Mouse (Mus musculus) hindbrain, embryonic 16.5 days (tissue): ENCODE results near the gene Ep400. TPM values are rescaled to one million over a fixed set of nuclear protein-coding genes. Genes with fewer than 3 reads are reported as not detected.

ENCODE experiments used
- ATAC-seq: fragments of 200-750 bp; cut with Nextera tagmentation; 2 replicates; pipeline ENCODE4 v1.8.0; 2017; ENCODE audit warnings: moderate TSS enrichment, moderate library complexity
- H3K27ac ChIP-seq: fragments of 300-500 bp; sonication (generic); 2 replicates; pipeline ENCODE4 v1.5.1; 2014; ENCODE audit warnings: low read depth, mild to moderate bottlenecking, control low read depth, low read length, moderate library complexity
- H3K27me3 ChIP-seq: fragments of 300-500 bp; sonication (generic); replicated peaks from 2 replicates; pipeline ENCODE4 v1.6.1; 2014; ENCODE audit warnings: low read length; ENCODE audit not compliant: control insufficient read depth, insufficient read depth
- H3K36me3 ChIP-seq: fragments of 300-500 bp; sonication (generic); 2 replicates; pipeline ENCODE4 v1.6.1; 2014; ENCODE audit warnings: mild to moderate bottlenecking, low read length, moderate library complexity, mixed read lengths; ENCODE audit not compliant: control insufficient read depth, insufficient read depth
- H3K4me1 ChIP-seq: fragments of 300-500 bp; sonication (generic); 2 replicates; pipeline ENCODE4 v1.6.1; 2014; ENCODE audit warnings: low read depth, low read length; ENCODE audit not compliant: control insufficient read depth, insufficient read depth
- H3K4me2 ChIP-seq: fragments of 300-500 bp; sonication (generic); 2 replicates; pipeline ENCODE4 v1.6.1; 2014; ENCODE audit warnings: mild to moderate bottlenecking, low read length, control low read depth, moderate library complexity
- H3K4me3 ChIP-seq: fragments of 300-500 bp; sonication (generic); 2 replicates; pipeline ENCODE4 v1.5.1; 2014; ENCODE audit warnings: mild to moderate bottlenecking, low read length, control low read depth, moderate library complexity
- H3K9ac ChIP-seq: fragments of 300-500 bp; sonication (generic); 2 replicates; pipeline ENCODE4 v1.6.1; 2014; ENCODE audit warnings: low read depth, mild to moderate bottlenecking, control low read depth, low read length, moderate library complexity
- H3K9me3 ChIP-seq: fragments of 300-500 bp; sonication (generic); 2 replicates; pipeline ENCODE4 v1.6.1; 2014; ENCODE audit warnings: mild to moderate bottlenecking, low read length, moderate library complexity; ENCODE audit not compliant: control insufficient read depth
- WGBS: fragments of 180-500 bp; shearing (Covaris S2); extraction: QIAGEN DNeasy Blood & Tissue Kit; methylation state at CpG from one replicate; pipeline ENCODE4 v1.1.7; 2014; 5-methylcytosine and 5-hydroxymethylcytosine counted together
- polyA plus RNA-seq: library from polyadenylated mRNA; unstranded; fragments of >200 nt; fragmentation: Nextera tagmentation; extraction: Ambion mirVana; gene quantifications from 2 replicates; pipeline ENCODE4 v1.2.1, GENCODE M21; 2015

Ep400 gene
- polyA plus RNA-seq, 1 experiment from 2014 or later = 40.0 TPM

- H3K9ac ChIP-seq = no peak overlapping the region
- peaks cover 14% of the 10 kb centered on the region for H3K4me1 ChIP-seq
- no peak overlapping the region for H3K4me3 ChIP-seq
- ATAC-seq = no peak
- no peak overlapping the region for H3K4me2 ChIP-seq
- H3K36me3 ChIP-seq = peaks cover 11% of the 10 kb centered on the region
- no peak overlapping the region for H3K27ac ChIP-seq
- H3K27me3 ChIP-seq = no peaks in the 10 kb centered on the region
- no peaks in the 10 kb centered on the region for H3K9me3 ChIP-seq
Measured at GRCm38 (mm10) chr5:110802809-110803208, 32.3 kb upstream of the Ep400 start.

GRCm38 (mm10) chr5:110802186-110802585, 31.7 kb upstream of the Ep400 start:
- Histone ChIP-seq H3K27me3 (no peaks in the 10 kb centered on the region), H3K9ac (no peak overlapping the region), H3K4me2 (no peak overlapping the region), H3K9me3 (no peaks in the 10 kb centered on the region), H3K4me3 (no peak overlapping the region), H3K4me1 (peaks cover 8% of the 10 kb centered on the region), H3K36me3 (peaks cover 14% of the 10 kb centered on the region), H3K27ac (no peak overlapping the region)
- WGBS = 81% methylated on average over 4 of the region's 4 CpGs
- peak; percentile 32; the same call in 1 of the 2 replicates for ATAC-seq

- Histone ChIP-seq H3K4me2 (no peak overlapping the region), H3K9me3 (no peaks in the 10 kb centered on the region), H3K36me3 (peaks cover 18% of the 10 kb centered on the region), H3K27me3 (no peaks in the 10 kb centered on the region), H3K4me1 (no peaks in the 10 kb centered on the region; the same call in 1 of the 2 replicates), H3K4me3 (no peak overlapping the region), H3K27ac (no peak overlapping the region), H3K9ac (no peak overlapping the region)
- WGBS = 90% methylated on average over 3 of the region's 3 CpGs
- ATAC-seq = no peak
Measured at GRCm38 (mm10) chr5:110801036-110801624, 30.6 kb upstream of the Ep400 start.

- Histone ChIP-seq H3K36me3 (peaks cover 47% of the 10 kb centered on the region), H3K4me3 (no peak overlapping the region), H3K9me3 (no peaks in the 10 kb centered on the region), H3K27me3 (no peaks in the 10 kb centered on the region), H3K27ac (no peak overlapping the region), H3K4me1 (no peaks in the 10 kb centered on the region), H3K9ac (no peak overlapping the region), H3K4me2 (no peak overlapping the region)
- no peak for ATAC-seq
- 73% methylated on average over 4 of the region's 4 CpGs for WGBS
Measured at GRCm38 (mm10) chr5:110797696-110798095, 27.2 kb upstream of the Ep400 start.

- no peaks in the 10 kb centered on the region for H3K9me3 ChIP-seq
- H3K4me3 ChIP-seq = no peak overlapping the region
- no peak overlapping the region for H3K9ac ChIP-seq
- no peak overlapping the region for H3K27ac ChIP-seq
- no peaks in the 10 kb centered on the region for H3K4me1 ChIP-seq
- peaks cover 63% of the 10 kb centered on the region for H3K36me3 ChIP-seq
- WGBS = 83% methylated on average over 7 of the region's 7 CpGs
- H3K4me2 ChIP-seq = no peak overlapping the region
- no peaks in the 10 kb centered on the region for H3K27me3 ChIP-seq
- ATAC-seq = no peak
Measured at GRCm38 (mm10) chr5:110794363-110794762, 23.8 kb upstream of the Ep400 start.

- no peak overlapping the region for H3K9ac ChIP-seq
- no peaks in the 10 kb centered on the region for H3K27me3 ChIP-seq
- no peaks in the 10 kb centered on the region for H3K9me3 ChIP-seq
- no peak overlapping the region for H3K27ac ChIP-seq
- no peaks in the 10 kb centered on the region for H3K4me1 ChIP-seq
- no peak overlapping the region for H3K4me2 ChIP-seq
- no peak overlapping the region for H3K4me3 ChIP-seq
- H3K36me3 ChIP-seq = peaks cover 48% of the 10 kb centered on the region
- peak; percentile 53; the same call in 1 of the 2 replicates for ATAC-seq
- WGBS = 60% methylated on average over 5 of the region's 5 CpGs
Measured at GRCm38 (mm10) chr5:110788684-110789083, 18.2 kb upstream of the Ep400 start.

- H3K27ac ChIP-seq = no peak overlapping the region
- H3K4me2 ChIP-seq = no peak overlapping the region
- H3K36me3 ChIP-seq = peaks cover 28% of the 10 kb centered on the region
- no peak overlapping the region for H3K9ac ChIP-seq
- H3K4me3 ChIP-seq = no peak overlapping the region
- no peak for ATAC-seq
- H3K4me1 ChIP-seq = no peaks in the 10 kb centered on the region
- H3K27me3 ChIP-seq = no peaks in the 10 kb centered on the region
- 76% methylated on average over 11 of the region's 11 CpGs for WGBS
- H3K9me3 ChIP-seq = no peaks in the 10 kb centered on the region
Measured at GRCm38 (mm10) chr5:110786081-110786835, 15.7 kb upstream of the Ep400 start.

- Histone ChIP-seq H3K9me3 (no peaks in the 10 kb centered on the region), H3K27me3 (no peaks in the 10 kb centered on the region), H3K4me1 (peaks cover 11% of the 10 kb centered on the region), H3K36me3 (peaks cover 19% of the 10 kb centered on the region), H3K9ac (no peak overlapping the region), H3K4me3 (no peak overlapping the region), H3K4me2 (no peak overlapping the region), H3K27ac (no peak overlapping the region)
- 73% methylated on average over 8 of the region's 8 CpGs for WGBS
- no peak for ATAC-seq
Measured at GRCm38 (mm10) chr5:110783150-110783549, 12.6 kb upstream of the Ep400 start.

GRCm38 (mm10) chr5:110781529-110782238, 11.2 kb upstream of the Ep400 start:
- Histone ChIP-seq H3K9ac (no peak overlapping the region), H3K9me3 (no peaks in the 10 kb centered on the region), H3K4me3 (no peak overlapping the region), H3K36me3 (peaks cover 10% of the 10 kb centered on the region), H3K4me2 (no peak overlapping the region), H3K27me3 (no peaks in the 10 kb centered on the region), H3K27ac (no peak overlapping the region), H3K4me1 (peaks cover 11% of the 10 kb centered on the region)
- 81% methylated on average over 7 of the region's 7 CpGs for WGBS
- ATAC-seq = no peak
